Mouse (Mus musculus): Measurements from ENCODE around the gene Fetub.

- TF ChIP-seq CTCF (IDR thresholded peaks at IDR 0.05; ENCODE audit: extremely low read depth, insufficient read depth, low read length) (no peak), POLR2A (IDR thresholded peaks at IDR 0.05; ENCODE audit: extremely low read depth, insufficient read depth, low read length) (no peak)
These were observed 13.5 kb downstream of the Fetub start for GRCm38 (mm10) chr16:22931431-22932200.
